12 mouse cellular contexts compared by ENCODE assay signal in genomic region chr4:69761841-69762240, GRCm38 (mm10).
"Had no signal": no experiment of that assay in that cellular context is flagged by ENCODE, and none has a peak within 500 bp of the region (broad histone marks: within the 10 kb centered on the region; RNA-seq: fewer than 3 reads in every experiment).

No protein-coding gene starts in this region.

- DNase-seq: kidney, adult 11 months; kidney, adult 9 months; kidney, postnatal 36 days; lung, adult 18-20 months; spleen, adult 18-20 months; thymus, postnatal 4 days had no signal

- ATAC-seq: inflammation-experienced regulatory T-cells, adult 6 months had no signal

- H3K36me3 ChIP-seq: limb, embryonic 13.5 days; midbrain, embryonic 12.5 days had no signal

- H3K4me3 ChIP-seq: layer of hippocampus, adult 2 months; limb, embryonic 13.5 days; midbrain, embryonic 12.5 days had no signal

- H3K4me2 ChIP-seq: limb, embryonic 13.5 days; midbrain, embryonic 12.5 days had no signal

- H3K27me3 ChIP-seq: limb, embryonic 13.5 days; midbrain, embryonic 12.5 days had no signal

- H3K27ac ChIP-seq: kidney, postnatal 0 days; layer of hippocampus, adult 2 months; limb, embryonic 13.5 days; liver, embryonic 14.5 days; midbrain, embryonic 12.5 days had no signal

- H3K4me1 ChIP-seq: limb, embryonic 13.5 days; midbrain, embryonic 12.5 days had no signal

- H3K9ac ChIP-seq: limb, embryonic 13.5 days; liver, embryonic 14.5 days; midbrain, embryonic 12.5 days had no signal

- H3K9me3 ChIP-seq: limb, embryonic 13.5 days; midbrain, embryonic 12.5 days had no signal
